Mouse (Mus musculus): ENCODE results near the gene Lpcat2b.

DNA sequence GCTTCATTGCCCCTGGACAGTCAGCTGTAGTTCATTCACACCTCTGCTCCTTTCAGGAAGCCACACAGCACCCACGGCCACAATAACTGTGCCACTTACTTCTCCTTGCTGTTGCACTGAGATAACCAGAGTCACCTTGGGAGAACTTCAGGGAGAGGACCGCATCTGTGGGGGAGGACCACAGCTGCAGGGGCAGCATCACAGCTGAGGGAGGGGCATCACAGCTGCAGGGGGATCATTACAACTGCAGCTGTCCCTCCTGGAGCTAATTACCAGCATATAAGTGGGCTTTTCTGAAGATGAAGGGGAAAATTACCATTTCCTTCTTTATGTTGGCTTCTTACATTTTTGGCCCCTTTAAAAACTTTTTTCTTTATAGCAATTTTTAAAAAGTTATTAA is 36.9 kb upstream of the Lpcat2b start:
- no peak for TF ChIP-seq CTCF (IDR thresholded peaks at IDR 0.05; ENCODE audit: insufficient read depth, low read depth, low read length)
- no peak for TF ChIP-seq POLR2A (IDR thresholded peaks at IDR 0.05; ENCODE audit: insufficient read depth, low read depth, low read length)

Data from olfactory bulb, adult 2 months (tissue).